ENCODE assay signal across 7 mouse cellular contexts in the genomic region with DNA sequence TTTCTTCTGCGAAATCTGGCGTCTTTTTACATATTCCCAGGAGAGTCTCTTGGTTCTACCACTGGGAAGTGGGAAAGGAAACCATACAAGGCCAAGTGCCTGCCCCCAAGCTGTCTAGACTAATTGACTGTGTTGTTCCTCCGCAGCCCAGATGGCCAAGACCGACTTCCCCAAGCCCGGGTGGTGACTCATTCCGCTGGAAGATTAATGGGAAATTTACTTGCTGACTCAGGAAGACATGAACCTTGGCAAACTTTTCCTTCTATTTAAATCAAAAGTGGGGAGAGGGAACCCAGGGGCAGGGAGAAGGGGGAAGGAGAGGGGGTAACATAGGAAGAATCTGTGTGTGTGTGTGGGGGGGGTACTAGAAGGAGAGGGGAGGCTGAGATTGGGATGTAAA. TPM values are rescaled to one million over a fixed set of nuclear protein-coding genes. Genes with fewer than 3 reads are reported as not detected.
DNase-seq lines count a peak whose midpoint lies in the region; ATAC-seq and TF ChIP-seq lines count a peak whose summit lies in the region.

No protein-coding gene starts in this region.

- no peak overlapping the region for H3K9ac ChIP-seq in hindbrain, embryonic 16.5 days (ENCODE audit: low read depth, low read length)
- H3K9ac ChIP-seq in neural tube, embryonic 12.5 days, result no peak overlapping the region

- ATAC-seq in hindbrain, embryonic 16.5 days, result peak; percentile 60
- ATAC-seq in neural tube, embryonic 12.5 days (ENCODE audit: low FRiP score, low read depth), result 0 out of 2 replicates have a peak, but pooled peaks have one; percentile 66

- no peak for TF ChIP-seq CTCF in thymus, adult 2 months (IDR thresholded peaks at IDR 0.05; ENCODE audit: borderline replicate concordance, control insufficient read depth, extremely low read depth, insufficient read depth, low read length, poor library complexity)

- WGBS in hindbrain, embryonic 16.5 days, result 25% methylated on average over 6 of the region's 6 CpGs
- WGBS in neural tube, embryonic 12.5 days, result 16% methylated on average over 6 of the region's 6 CpGs
- WGBS in thymus, adult 2 months, result 52% methylated on average over 6 of the region's 6 CpGs

- intact Hi-C loops in left cerebral cortex, postnatal 25 days (cut with DNase I), result no loop called here

- H3K9me3 ChIP-seq in hindbrain, embryonic 16.5 days (ENCODE audit: control insufficient read depth, low read length), result no peaks in the 10 kb centered on the region
- no peaks in the 10 kb centered on the region for H3K9me3 ChIP-seq in neural tube, embryonic 12.5 days

- no peak overlapping the region for H3K4me3 ChIP-seq in hindbrain, embryonic 16.5 days (ENCODE audit: low read length)
- no peak overlapping the region for H3K4me3 ChIP-seq in neural tube, embryonic 12.5 days
- H3K4me3 ChIP-seq in thymus, adult 2 months (ENCODE audit: control insufficient read depth, insufficient read depth, low read length), result no peak overlapping the region

- TF ChIP-seq POLR2A in thymus, adult 2 months (IDR thresholded peaks at IDR 0.05; ENCODE audit: control insufficient read depth, extremely low read depth, insufficient read depth, low read length, poor library complexity), result no peak

- no peaks in the 10 kb centered on the region for H3K4me1 ChIP-seq in hindbrain, embryonic 16.5 days (ENCODE audit: control insufficient read depth, insufficient read depth, low read depth, low read length)
- H3K4me1 ChIP-seq in neural tube, embryonic 12.5 days, result peaks cover 3% of the 10 kb centered on the region; the same call in 1 of the 2 replicates
- no peaks in the 10 kb centered on the region for H3K4me1 ChIP-seq in thymus, adult 2 months (replicated peaks; ENCODE audit: control insufficient read depth, insufficient read depth, low read length)

- DNase-seq in R1 (ENCODE audit: low read depth, low spot score), result peak; percentile 47
- peak; percentile 47 to 74 for DNase-seq in adrenal gland, postnatal 4 days (ENCODE audit: low spot score in 2 of 2)
- DNase-seq in gastrocnemius, adult 8-10 months (ENCODE audit: low spot score in 2 of 2), result peak; percentile 41 to 48
- DNase-seq in left cerebral cortex, postnatal 25 days (ENCODE audit: low spot score in 2 of 2), result peak; percentile 45 to 77
- no peak for DNase-seq in thymus, adult 2 months

- no peak overlapping the region for H3K27ac ChIP-seq in hindbrain, embryonic 16.5 days (ENCODE audit: low read depth, low read length)
- H3K27ac ChIP-seq in neural tube, embryonic 12.5 days, result no peak overlapping the region
- no peak overlapping the region for H3K27ac ChIP-seq in thymus, adult 2 months (ENCODE audit: control insufficient read depth, insufficient read depth, low read length)

- H3K27me3 ChIP-seq in hindbrain, embryonic 16.5 days (replicated peaks; ENCODE audit: control insufficient read depth, insufficient read depth, low read length), result no peaks in the 10 kb centered on the region
- no peaks in the 10 kb centered on the region for H3K27me3 ChIP-seq in neural tube, embryonic 12.5 days (replicated peaks)
- no peaks in the 10 kb centered on the region for H3K27me3 ChIP-seq in thymus, adult 2 months (ENCODE audit: control insufficient read depth, insufficient read depth, low read length)

- H3K36me3 ChIP-seq in hindbrain, embryonic 16.5 days (ENCODE audit: control insufficient read depth, insufficient read depth, low read length), result no peaks in the 10 kb centered on the region
- no peaks in the 10 kb centered on the region for H3K36me3 ChIP-seq in neural tube, embryonic 12.5 days
- no peaks in the 10 kb centered on the region for H3K36me3 ChIP-seq in thymus, adult 2 months (ENCODE audit: control insufficient read depth, insufficient read depth, low read length)

- H3K4me2 ChIP-seq in hindbrain, embryonic 16.5 days (ENCODE audit: low read length), result no peak overlapping the region
- no peak overlapping the region for H3K4me2 ChIP-seq in neural tube, embryonic 12.5 days (replicated peaks)

RNA-seq across cellular contexts. Expression of a gene that starts 9.4 kb away (rescaled TPM):
- 100 to 1,000 TPM; 101 to 127 TPM for total RNA-seq in adrenal gland, postnatal 4 days (2021)
- 10 to 100 TPM; 39.5 to 53.4 (median 47.1) TPM for total RNA-seq in gastrocnemius, adult 8-10 months (2022)
- polyA plus RNA-seq in hindbrain, embryonic 16.5 days (2015; fragmentation: Nextera tagmentation; extraction: Ambion mirVana), result 17.1 and 24.7 TPM in 2 replicates
- total RNA-seq in left cerebral cortex, postnatal 25 days (2021), result 100 to 1,000 TPM; 116 to 131 TPM
- 46.0 and 47.1 TPM in 2 replicates for polyA plus RNA-seq in neural tube, embryonic 12.5 days (2016; fragmentation: Nextera tagmentation; extraction: Ambion mirVana)
- 25.9 and 70.5 TPM in 2 replicates for polyA plus RNA-seq in thymus, adult 2 months (2012; rRNA removed)
